Mouse (Mus musculus): ENCODE measurements around the gene Adh6a. TPM values are rescaled to one million over a fixed set of nuclear protein-coding genes. Genes with fewer than 3 reads are reported as not detected.

Gene Adh6a
- not detected in 3 replicates for total RNA-seq (2017)

GRCm38 (mm10) chr3:138312965-138313364 is at the start of gene Adh6a:
Adh6a (plus strand) TSS chr3:138313286.
- no peak for ATAC-seq (replicated peaks; ENCODE audit: insufficient number of reproducible peaks, low FRiP score, low TSS enrichment, poor library complexity, severe bottlenecking)

- no peak for ATAC-seq (replicated peaks; ENCODE audit: insufficient number of reproducible peaks, low FRiP score, low TSS enrichment, poor library complexity, severe bottlenecking)
Observed at GRCm38 (mm10) chr3:138264648-138265047, 48.4 kb upstream of the Adh6a start.

GRCm38 (mm10) chr3:138270507-138270906 is 42.6 kb upstream of the Adh6a start:
- ATAC-seq (replicated peaks; ENCODE audit: insufficient number of reproducible peaks, low FRiP score, low TSS enrichment, poor library complexity, severe bottlenecking) = no peak

GRCm38 (mm10) chr3:138271297-138271696 is 41.8 kb upstream of the Adh6a start:
- ATAC-seq (replicated peaks; ENCODE audit: insufficient number of reproducible peaks, low FRiP score, low TSS enrichment, poor library complexity, severe bottlenecking) = no peak

GRCm38 (mm10) chr3:138273080-138273479 is 40.0 kb upstream of the Adh6a start:
- no peak for ATAC-seq (replicated peaks; ENCODE audit: insufficient number of reproducible peaks, low FRiP score, low TSS enrichment, poor library complexity, severe bottlenecking)

DNA sequence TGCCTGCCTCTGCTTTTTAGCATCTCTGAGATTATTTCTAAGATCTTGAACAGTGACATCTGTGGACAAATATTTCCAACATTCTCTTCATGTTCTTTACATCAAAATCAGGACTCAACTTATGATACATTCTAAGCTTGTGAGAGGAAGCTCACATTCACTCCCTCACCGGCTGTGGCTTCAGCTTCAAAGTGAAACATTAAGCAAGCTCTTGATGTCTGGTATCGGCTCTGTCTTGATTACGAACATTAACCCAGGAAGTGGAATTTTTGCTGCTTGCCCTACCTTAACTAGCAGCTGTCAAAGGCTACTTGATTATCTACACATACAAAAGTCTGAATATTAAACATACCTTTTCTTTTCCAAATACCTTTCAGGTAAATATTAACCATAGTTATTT is 38.0 kb upstream of the Adh6a start:
- ATAC-seq (replicated peaks; ENCODE audit: insufficient number of reproducible peaks, low FRiP score, low TSS enrichment, poor library complexity, severe bottlenecking) = no peak

- ATAC-seq (replicated peaks; ENCODE audit: insufficient number of reproducible peaks, low FRiP score, low TSS enrichment, poor library complexity, severe bottlenecking) = no peak
Observed at GRCm38 (mm10) chr3:138282556-138282955, 30.5 kb upstream of the Adh6a start.

DNA sequence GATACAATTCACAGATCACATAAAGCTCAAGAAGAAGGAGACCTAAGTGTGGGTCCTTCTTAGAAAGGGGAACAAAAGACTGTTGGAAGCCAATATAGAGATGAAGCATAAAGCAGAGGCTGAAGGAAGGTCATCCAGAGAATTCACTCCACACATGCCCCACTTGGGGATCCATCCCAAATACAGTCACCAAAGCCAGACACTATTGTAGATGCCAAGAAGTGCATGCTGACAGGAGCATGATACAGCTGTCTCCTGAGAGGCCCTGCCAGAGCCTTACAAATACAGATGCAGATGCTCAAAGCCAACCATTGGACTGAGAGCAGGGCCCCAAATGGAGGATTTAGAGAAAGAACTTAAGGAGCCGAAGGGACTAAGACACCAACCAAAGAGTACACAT is 29.3 kb upstream of the Adh6a start:
- ATAC-seq (replicated peaks; ENCODE audit: insufficient number of reproducible peaks, low FRiP score, low TSS enrichment, poor library complexity, severe bottlenecking) = no peak

DNA sequence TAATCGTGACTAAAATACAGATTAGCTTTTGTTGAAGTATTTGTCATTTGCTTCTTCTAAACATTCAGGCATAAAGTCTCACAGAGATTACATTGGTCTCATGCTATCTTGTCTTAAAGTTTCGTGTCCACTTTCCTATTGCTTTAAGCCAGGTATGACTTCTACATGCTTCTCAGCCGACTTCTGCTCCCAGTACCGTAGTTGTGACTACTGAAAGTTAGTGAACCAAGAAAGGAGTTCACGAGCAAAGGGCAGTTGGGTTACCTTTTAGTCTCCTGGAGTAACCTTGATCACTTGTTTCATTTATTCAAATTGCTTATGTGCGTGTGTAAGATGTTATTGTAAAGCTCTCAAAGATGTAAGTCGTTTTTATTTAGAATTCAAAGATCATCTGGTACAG is 27.1 kb upstream of the Adh6a start:
- no peak for ATAC-seq (replicated peaks; ENCODE audit: insufficient number of reproducible peaks, low FRiP score, low TSS enrichment, poor library complexity, severe bottlenecking)

- no peak for ATAC-seq (replicated peaks; ENCODE audit: insufficient number of reproducible peaks, low FRiP score, low TSS enrichment, poor library complexity, severe bottlenecking)
Observed at GRCm38 (mm10) chr3:138287686-138288085, 25.4 kb upstream of the Adh6a start.

GRCm38 (mm10) chr3:138290672-138291071 is 22.4 kb upstream of the Adh6a start:
- no peak for ATAC-seq (replicated peaks; ENCODE audit: insufficient number of reproducible peaks, low FRiP score, low TSS enrichment, poor library complexity, severe bottlenecking)

DNA sequence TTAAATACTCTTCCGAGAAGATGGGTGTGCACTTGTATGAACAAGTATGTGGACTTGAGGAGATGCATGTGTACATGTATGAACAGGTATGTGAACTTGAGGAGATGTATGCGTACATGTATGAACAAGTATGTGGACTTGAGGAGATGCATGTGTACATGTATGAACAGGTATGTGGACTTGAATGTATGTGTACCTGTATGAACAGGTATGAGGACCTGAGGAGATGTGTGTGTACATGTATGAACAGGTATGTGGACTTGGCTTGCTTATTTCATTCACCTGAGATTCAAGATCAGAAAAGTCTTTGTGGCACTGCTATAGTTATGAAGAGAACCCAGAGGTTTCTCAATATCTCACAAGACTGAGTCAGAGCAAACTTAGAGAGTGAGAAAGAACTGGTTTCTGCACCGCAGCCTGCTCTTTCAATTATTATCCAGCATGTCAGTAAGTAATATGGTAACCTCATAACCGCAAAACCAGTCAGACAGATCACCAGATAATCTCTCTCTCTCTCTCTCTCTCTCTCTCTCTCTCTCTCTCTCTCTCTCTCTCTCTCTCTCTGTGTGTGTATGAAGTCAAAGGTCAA is 21.5 kb upstream of the Adh6a start:
- ATAC-seq (replicated peaks; ENCODE audit: insufficient number of reproducible peaks, low FRiP score, low TSS enrichment, poor library complexity, severe bottlenecking) = no peak

DNA sequence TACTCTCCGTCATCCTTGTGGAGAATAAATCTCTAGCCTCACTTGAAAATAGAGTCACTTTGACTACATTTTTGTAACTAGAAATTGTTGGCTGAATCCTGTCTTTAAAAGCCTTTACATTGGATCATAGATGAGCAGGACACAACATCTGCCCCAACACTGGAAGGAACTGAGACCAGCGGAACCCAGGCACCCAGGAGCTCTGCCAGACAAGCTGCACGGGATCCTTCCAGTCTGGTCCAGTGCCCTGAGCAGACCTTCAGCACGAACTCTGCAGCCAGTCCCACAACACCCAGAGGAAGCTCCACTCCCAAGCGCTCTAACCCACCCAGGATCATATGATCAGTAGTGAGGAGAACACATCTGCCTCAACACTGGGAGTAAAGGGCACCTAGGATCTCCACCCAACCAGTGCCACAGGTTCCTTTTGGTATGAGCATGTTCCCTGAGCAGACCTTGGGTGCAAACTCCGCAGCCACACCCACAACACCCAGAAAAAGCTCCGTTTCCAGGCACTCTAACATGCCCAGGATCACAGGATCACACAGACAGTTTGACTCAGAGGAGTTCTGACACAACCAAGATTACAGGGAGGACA is 19.7 kb upstream of the Adh6a start:
- ATAC-seq (replicated peaks; ENCODE audit: insufficient number of reproducible peaks, low FRiP score, low TSS enrichment, poor library complexity, severe bottlenecking) = no peak

GRCm38 (mm10) chr3:138300130-138300529 is 13.0 kb upstream of the Adh6a start:
- ATAC-seq (replicated peaks; ENCODE audit: insufficient number of reproducible peaks, low FRiP score, low TSS enrichment, poor library complexity, severe bottlenecking) = no peak

GRCm38 (mm10) chr3:138302676-138303075 is 10.4 kb upstream of the Adh6a start:
- no peak for ATAC-seq (replicated peaks; ENCODE audit: insufficient number of reproducible peaks, low FRiP score, low TSS enrichment, poor library complexity, severe bottlenecking)

DNA sequence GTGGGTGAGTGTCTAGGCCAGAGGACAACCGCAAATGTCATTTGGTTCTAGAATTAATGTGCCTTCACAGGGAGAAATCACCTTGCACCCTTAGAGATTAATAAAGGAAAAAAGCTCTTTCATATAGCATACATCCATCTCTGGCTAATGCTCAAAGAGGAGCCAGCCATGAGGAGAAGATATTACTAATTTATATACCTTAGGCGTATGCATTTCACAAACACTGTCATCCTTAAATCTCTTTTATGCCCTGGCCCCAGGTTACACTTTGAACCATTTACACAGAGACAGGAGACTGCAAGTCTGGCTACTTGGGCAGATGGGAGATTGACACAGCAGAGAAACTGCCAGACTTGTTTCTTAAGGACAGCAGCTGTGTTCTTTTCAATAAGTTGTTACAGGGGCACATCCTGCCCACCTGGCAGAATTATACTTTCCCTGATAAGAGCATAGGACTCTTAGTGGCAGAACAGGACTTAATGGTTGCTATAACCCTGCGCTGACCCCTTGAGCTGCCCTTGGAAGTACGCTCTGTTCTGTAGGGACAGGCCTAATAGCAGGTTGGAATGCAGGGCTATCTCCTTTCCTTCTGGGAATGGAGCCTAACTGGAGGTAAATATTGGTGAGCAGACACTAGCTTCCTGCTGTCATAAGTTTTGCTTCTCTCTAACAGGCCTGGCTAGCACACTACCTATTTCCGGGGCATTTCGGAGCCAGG is 9.2 kb upstream of the Adh6a start:
- ATAC-seq (replicated peaks; ENCODE audit: insufficient number of reproducible peaks, low FRiP score, low TSS enrichment, poor library complexity, severe bottlenecking) = no peak

- no peak for ATAC-seq (replicated peaks; ENCODE audit: insufficient number of reproducible peaks, low FRiP score, low TSS enrichment, poor library complexity, severe bottlenecking)
Observed at GRCm38 (mm10) chr3:138304489-138304871, 8.6 kb upstream of the Adh6a start.

DNA sequence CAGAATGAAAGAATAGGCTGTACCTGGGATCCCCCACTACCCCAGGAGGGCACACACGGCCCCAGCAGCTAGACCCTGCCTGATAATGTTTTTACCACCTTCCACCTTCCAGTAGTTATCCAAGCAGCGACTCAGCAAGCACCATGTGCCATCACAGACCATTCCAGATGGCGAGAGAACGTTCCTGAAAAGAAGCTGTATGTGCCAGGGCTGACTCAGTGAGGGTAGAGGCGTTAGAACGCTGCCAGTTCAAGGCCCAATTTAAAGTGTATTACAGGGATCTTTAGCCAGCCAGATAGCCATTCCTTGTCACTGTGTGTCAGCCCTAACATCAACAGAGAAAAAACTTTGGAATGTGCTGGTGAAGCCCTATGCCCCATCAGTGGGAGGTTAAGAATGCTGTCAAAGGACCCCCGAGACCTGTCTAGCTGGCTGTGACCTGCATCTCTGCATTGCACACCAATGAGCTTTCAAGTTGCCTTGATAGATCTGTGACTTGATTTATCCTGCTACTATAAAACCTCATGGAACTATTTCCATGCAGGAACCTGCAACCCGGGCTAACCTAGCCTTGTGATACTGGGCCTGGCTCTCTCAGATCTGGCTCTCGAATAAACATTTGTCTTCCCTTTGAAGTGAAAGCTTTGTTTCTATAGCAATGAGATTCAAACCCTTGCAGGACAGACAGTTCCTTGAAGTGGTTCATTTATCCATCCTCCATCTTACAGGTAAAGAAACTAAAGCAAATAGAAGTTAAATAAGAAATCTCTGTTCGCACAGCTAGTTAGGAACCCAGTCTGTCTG is 7.4 kb upstream of the Adh6a start:
- no peak for ATAC-seq (replicated peaks; ENCODE audit: insufficient number of reproducible peaks, low FRiP score, low TSS enrichment, poor library complexity, severe bottlenecking)

DNA sequence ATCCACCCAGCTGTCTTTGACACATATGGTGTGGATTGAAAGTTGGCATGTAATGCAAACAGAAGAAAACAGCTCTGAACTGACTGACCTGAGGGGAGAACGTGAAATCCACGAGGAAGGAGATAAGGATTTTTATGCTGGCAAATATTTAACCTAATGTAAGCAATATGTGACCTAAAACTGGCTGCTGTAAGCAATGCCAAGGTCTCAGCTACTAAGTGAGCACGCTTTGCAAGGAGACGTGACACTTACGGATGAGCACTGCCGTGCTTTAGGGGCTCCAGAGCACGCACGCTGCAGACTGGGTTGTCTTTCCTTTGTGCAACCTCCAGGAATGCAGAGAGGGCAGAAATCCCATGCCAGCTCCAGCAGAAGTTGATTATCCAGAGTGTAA is 6.8 kb upstream of the Adh6a start:
- no peak for ATAC-seq (replicated peaks; ENCODE audit: insufficient number of reproducible peaks, low FRiP score, low TSS enrichment, poor library complexity, severe bottlenecking)

Data from monocyte, adult 5-6 weeks (primary cell).